Mouse (Mus musculus) CH12.LX (cell line): Measurements from ENCODE around the gene Pbx3. TPM values are rescaled to one million over a fixed set of nuclear protein-coding genes. Genes with fewer than 3 reads are reported as not detected.

Experiments
- DNase-seq: peaks from one replicate; pipeline ENCODE4 v3.0.0-alpha.2; 2013; ENCODE audit errors: extremely low read depth
- H3K27ac ChIP-seq: 2 replicates; pipeline ENCODE4 v1.5.1; 2012; ENCODE audit warnings: low read depth, mild to moderate bottlenecking, control low read depth, moderate library complexity; ENCODE audit not compliant: insufficient read depth
- H3K27me3 ChIP-seq: replicated peaks from 2 replicates; pipeline ENCODE3; 2012; ENCODE audit warnings: inconsistent platforms
- H3K36me3 ChIP-seq, 2 experiments: replicated peaks in 1 of 2; 2 replicates each; pipeline versions ENCODE3 to v1.6.1; 2012; ENCODE audit warnings: inconsistent platforms in 1 of 2, low read length in 1 of 2, mild to moderate bottlenecking in 1 of 2, mixed read lengths in 1 of 2, moderate library complexity in 1 of 2; ENCODE audit not compliant: control insufficient read depth in 1 of 2, insufficient read depth in 1 of 2
- H3K4me1 ChIP-seq, 2 experiments: 2 replicates each; pipeline ENCODE4 v1.6.1; 2012; ENCODE audit warnings: inconsistent platforms in 1 of 2, moderate library complexity in 1 of 2; ENCODE audit not compliant: insufficient read depth in 2 of 2, control insufficient read depth in 1 of 2
- H3K4me2 ChIP-seq: 2 replicates; pipeline ENCODE4 v1.6.1; 2012; ENCODE audit warnings: low read depth, mild to moderate bottlenecking, control low read depth; ENCODE audit not compliant: poor library complexity, insufficient read depth, severe bottlenecking
- H3K4me3 ChIP-seq, 3 experiments: fragments of 150-350 bp in 1 of 3; sonication (generic) in 1 of 3; replicated peaks in 1 of 3; 2 replicates each; pipeline versions ENCODE3 to v1.5.1; 2011 to 2012; ENCODE audit warnings: low read depth in 2 of 3, low read length in 2 of 3, mild to moderate bottlenecking in 2 of 3, moderate library complexity in 2 of 3, control low read depth in 1 of 3, improper control_type of control experiment in 1 of 3, inconsistent platforms in 1 of 3, mixed read lengths in 1 of 3; ENCODE audit not compliant: poor library complexity in 1 of 3
- H3K79me2 ChIP-seq: replicated peaks from 2 replicates; pipeline ENCODE4 v1.6.1; 2012; ENCODE audit warnings: mild to moderate bottlenecking, moderate library complexity; ENCODE audit not compliant: control insufficient read depth, poor library complexity, insufficient read depth, severe bottlenecking; ENCODE audit errors: extremely low read depth
- H3K9ac ChIP-seq: 2 replicates; pipeline ENCODE4 v1.6.1; 2012; ENCODE audit warnings: low read depth, mild to moderate bottlenecking, control low read depth, moderate library complexity; ENCODE audit not compliant: insufficient read depth
- H3K9me3 ChIP-seq: replicated peaks from 2 replicates; pipeline ENCODE3; 2012; ENCODE audit warnings: low read length, inconsistent platforms, mixed read lengths
- E2F4 ChIP-seq: IDR thresholded peaks from 2 replicates; pipeline ENCODE4 v1.6.1; 2011; ENCODE audit warnings: low read depth, low read length, improper control_type of control experiment; ENCODE audit not compliant: insufficient replicate concordance
- EP300 ChIP-seq: IDR thresholded peaks from 2 replicates; pipeline ENCODE4 v1.6.1; 2011; ENCODE audit warnings: low read length, improper control_type of control experiment
- GABPA ChIP-seq: IDR thresholded peaks from 2 replicates; pipeline ENCODE4 v1.6.1; 2012; ENCODE audit warnings: low read depth, low read length, improper control_type of control experiment, inconsistent platforms; ENCODE audit not compliant: insufficient replicate concordance
- IRF4 ChIP-seq: IDR thresholded peaks from 2 replicates; pipeline ENCODE4 v1.6.1; 2014; ENCODE audit warnings: low read depth, mild to moderate bottlenecking, inconsistent platforms, low read length, improper control_type of control experiment
- JUN ChIP-seq: IDR thresholded peaks from 2 replicates; pipeline ENCODE4 v1.6.1; 2011; ENCODE audit warnings: low read depth, mild to moderate bottlenecking, low read length, improper control_type of control experiment, moderate library complexity; ENCODE audit not compliant: insufficient read depth
- JUND ChIP-seq: conservative IDR thresholded peaks from 2 replicates; pipeline ENCODE4 v1.6.1; 2011; ENCODE audit warnings: low read depth, low read length, improper control_type of control experiment
- KAT2A ChIP-seq: IDR thresholded peaks from 2 replicates; pipeline ENCODE4 v1.6.1; 2012; ENCODE audit warnings: low read length, improper control_type of control experiment, inconsistent platforms; ENCODE audit not compliant: insufficient replicate concordance
- MAFK ChIP-seq: IDR thresholded peaks from 2 replicates; pipeline ENCODE4 v1.6.1; 2011; ENCODE audit warnings: low read length, improper control_type of control experiment; ENCODE audit not compliant: insufficient replicate concordance
- MAX ChIP-seq: IDR thresholded peaks from 2 replicates; pipeline ENCODE4 v1.6.1; 2011; ENCODE audit warnings: low read length, improper control_type of control experiment
- MEF2A ChIP-seq: IDR thresholded peaks from 2 replicates; pipeline ENCODE4 v1.6.1; 2014; ENCODE audit warnings: low read depth, mild to moderate bottlenecking, inconsistent platforms, low read length, improper control_type of control experiment, borderline replicate concordance
- MXI1 ChIP-seq: IDR thresholded peaks from 2 replicates; pipeline ENCODE4 v1.6.1; 2011; ENCODE audit warnings: mild to moderate bottlenecking, low read depth, low read length, improper control_type of control experiment
- NELFE ChIP-seq: IDR thresholded peaks from 2 replicates; pipeline ENCODE4 v1.6.1; 2011; ENCODE audit warnings: low read depth, low read length, improper control_type of control experiment
- PAX5 ChIP-seq: IDR thresholded peaks from 2 replicates; pipeline ENCODE4 v1.6.1; 2012; ENCODE audit warnings: low read length, inconsistent platforms, mixed read lengths
- POLR2A ChIP-seq: IDR thresholded peaks from 2 replicates; pipeline ENCODE4 v1.6.1; 2011; ENCODE audit warnings: low read depth, mild to moderate bottlenecking, improper control_type of control experiment, low read length
- RAD21 ChIP-seq: IDR thresholded peaks from 2 replicates; pipeline ENCODE4 v1.6.1; 2011; ENCODE audit warnings: low read depth, mild to moderate bottlenecking, low read length, improper control_type of control experiment, moderate library complexity
- SMC3 ChIP-seq: IDR thresholded peaks from 2 replicates; pipeline ENCODE4 v1.6.1; 2011; ENCODE audit warnings: low read depth, low read length, improper control_type of control experiment
- TBP ChIP-seq: conservative IDR thresholded peaks from 2 replicates; pipeline ENCODE4 v1.6.1; 2011; ENCODE audit warnings: low read depth, low read length, improper control_type of control experiment
- UBTF ChIP-seq: IDR thresholded peaks from 2 replicates; pipeline ENCODE4 v1.6.1; 2012; ENCODE audit warnings: low read depth, mild to moderate bottlenecking, inconsistent platforms, low read length, improper control_type of control experiment, moderate library complexity
- USF1 ChIP-seq: IDR thresholded peaks from 2 replicates; pipeline ENCODE4 v1.6.1; 2014; ENCODE audit warnings: low read depth, mild to moderate bottlenecking, inconsistent platforms, low read length, improper control_type of control experiment
- dilution Hi-C: fragments of 300-500 bp; cut with MboI; formaldehyde crosslinking; loops from 2 replicates; pipeline ENCODE4 v1.14.3; 2020; ENCODE audit warnings: low sequenced_read_pairs; ENCODE audit not compliant: extremely low pct_unique_long_range_greater_than_20kb, extremely low pct_ligation_motif_present
- in situ Hi-C: fragments of 300-500 bp; cut with MboI; formaldehyde crosslinking; loops from 3 replicates; pipeline ENCODE4 v1.14.3; 2019; ENCODE audit warnings: low sequenced_read_pairs, low pct_ligation_motif_present, low pct_unique_long_range_greater_than_20kb, mixed read lengths
- polyA plus RNA-seq: library from polyadenylated mRNA; unstranded; fragments of >175 nt; gene quantifications from 2 replicates; pipeline ENCODE4 v1.2.1, GENCODE M21; 2012; ENCODE audit warnings: low read depth; ENCODE audit not compliant: insufficient read length
- total RNA-seq, 2 experiments: library from RNA; depleted of rRNA; stranded (reverse); fragments of 300-350 nt in 1 of 2; fragments of >200 nt in 1 of 2; gene quantifications; 2 replicates each; pipeline ENCODE4 v1.2.3; 2012 to 2014

The Pbx3 gene
- total and polyA plus RNA-seq, 3 experiments: 3.8 to 8.1 (median 5.9) TPM

DNA sequence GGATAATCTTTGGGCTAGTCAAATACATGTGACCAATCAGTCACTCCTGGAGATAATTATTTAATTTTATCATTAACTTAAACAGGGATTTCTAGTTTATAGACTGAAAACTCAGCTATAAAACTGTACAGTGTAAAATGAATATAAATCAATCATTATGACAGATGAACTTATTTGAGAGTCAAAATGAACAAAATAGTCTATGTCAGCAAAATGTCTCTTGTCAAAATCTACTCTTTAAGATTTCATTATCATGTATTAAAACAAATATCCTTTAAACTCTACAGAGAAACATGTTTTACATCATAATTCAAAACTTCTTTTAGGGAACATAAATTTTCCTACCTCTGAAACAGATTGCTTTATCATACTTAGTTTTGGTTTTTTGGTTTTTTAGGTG, 20.9 kb downstream of the Pbx3 start:
- Histone ChIP-seq H3K27me3 (no peaks in the 10 kb centered on the region), H3K27ac (no peak overlapping the region), H3K4me3 (no peak overlapping the region), H3K4me1 (no peaks in the 10 kb centered on the region), H3K9ac (no peak overlapping the region), H3K4me2 (no peak overlapping the region), H3K79me2 (no peaks in the 10 kb centered on the region), H3K36me3 (no peaks in the 10 kb centered on the region), H3K9me3 (no peaks in the 10 kb centered on the region)
- peak; percentile 65; the same call in 1 of the 2 replicates for TF ChIP-seq MAFK
- TF ChIP-seq USF1: no peak
- DNase-seq: no peak
- dilution Hi-C loops (no loop called here), in situ Hi-C loops (no loop called here)

DNA sequence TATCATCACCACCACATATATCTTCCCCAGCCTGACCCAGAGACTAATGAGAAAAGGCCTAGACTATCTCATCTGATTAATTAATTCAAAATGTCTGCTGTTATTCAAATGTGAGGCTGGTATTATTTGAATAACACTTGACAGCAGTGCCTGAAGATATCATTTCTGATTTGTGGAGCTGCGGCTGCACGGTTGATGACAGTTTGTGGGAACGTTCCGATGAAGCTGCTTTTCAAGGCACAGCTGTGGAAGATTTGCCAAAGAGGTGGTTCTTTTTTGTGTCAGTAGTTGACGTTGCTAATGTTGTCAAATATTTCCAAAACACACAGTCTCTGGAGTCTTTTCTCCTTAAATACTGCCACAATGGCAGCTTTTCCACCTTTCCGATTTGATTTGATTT, 25.8 kb downstream of the Pbx3 start:
- DNase-seq: no peak
- Histone ChIP-seq H3K27ac (no peak overlapping the region), H3K4me2 (no peak overlapping the region), H3K9ac (no peak overlapping the region), H3K79me2 (no peaks in the 10 kb centered on the region), H3K4me1 (no peaks in the 10 kb centered on the region), H3K36me3 (peaks cover 0 to 4% of the 10 kb centered on the region in 2 experiments), H3K4me3 (no peak overlapping the region), H3K27me3 (no peaks in the 10 kb centered on the region), H3K9me3 (no peaks in the 10 kb centered on the region)
- dilution Hi-C loops (no loop called here), in situ Hi-C loops (no loop called here)
- TF ChIP-seq TBP: no peak
- TF ChIP-seq SMC3: no peak
- TF ChIP-seq MAX: no peak
- TF ChIP-seq RAD21: no peak
- TF ChIP-seq POLR2A: no peak
- no peak for TF ChIP-seq NELFE
- no peak for TF ChIP-seq E2F4
- no peak for TF ChIP-seq PAX5
- TF ChIP-seq KAT2A: no peak
- TF ChIP-seq UBTF: no peak
- TF ChIP-seq MXI1: no peak
- TF ChIP-seq MAFK: no peak
- no peak for TF ChIP-seq GABPA
- TF ChIP-seq JUN: no peak

DNA sequence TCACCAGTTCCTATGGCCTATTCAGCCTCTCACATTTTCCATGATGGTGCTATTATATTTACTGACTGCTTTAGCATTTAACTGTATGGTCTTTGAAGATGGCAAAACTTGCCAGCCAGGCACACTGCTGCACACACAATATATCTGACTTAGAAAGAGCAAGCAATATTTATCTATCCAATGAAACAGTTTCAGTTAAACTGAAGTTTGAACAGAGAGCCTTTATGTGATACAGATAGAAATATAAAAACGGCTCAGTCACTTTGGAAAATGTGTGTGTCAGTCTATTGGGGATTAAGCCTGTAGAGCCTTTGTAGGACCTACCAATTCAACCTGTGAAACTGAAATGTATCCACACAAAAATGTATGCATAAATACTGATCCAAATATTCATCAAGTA, 74.3 kb downstream of the Pbx3 start:
- Histone ChIP-seq H3K79me2 (no peaks in the 10 kb centered on the region), H3K4me2 (no peak overlapping the region), H3K36me3 (no peaks in the 10 kb centered on the region), H3K4me3 (no peak overlapping the region), H3K4me1 (no peaks in the 10 kb centered on the region), H3K27me3 (no peaks in the 10 kb centered on the region), H3K9me3 (no peaks in the 10 kb centered on the region), H3K9ac (no peak overlapping the region), H3K27ac (no peak overlapping the region)
- DNase-seq: no peak
- in situ Hi-C loops (no loop called here), dilution Hi-C loops (no loop called here)
- TF ChIP-seq JUND (no peak), IRF4 (no peak), EP300 (no peak), MEF2A (no peak), JUN (no peak)
